ENCODE assay signal across 8 mouse cellular contexts in genomic region chr13:8785185-8785584, GRCm38 (mm10).
A peak's percentile ranks its signal among the peaks of the same experiment; 100 is the strongest.
DNase-seq lines count a peak whose midpoint lies in the region; ATAC-seq and TF ChIP-seq lines count a peak whose summit lies in the region.
"Had no signal": no experiment of that assay in that cellular context is flagged by ENCODE, and none has a peak within 500 bp of the region (broad histone marks: within the 10 kb centered on the region; RNA-seq: fewer than 3 reads in every experiment).

No protein-coding gene starts in this region.

- DNase-seq in WW6 (ENCODE audit: low read depth, low spot score), result peak; percentile 26
- peak; percentile 55 to 62 for DNase-seq in cerebellum, postnatal 36 days
- DNase-seq in frontal cortex, postnatal 25 days (ENCODE audit: low spot score in 2 of 2), result peak; percentile 43 to 54
- DNase-seq in layer of hippocampus, adult 11-12 months (ENCODE audit: low spot score), result peak; percentile 48
- peak; percentile 69 for DNase-seq in lung, postnatal 0 days (ENCODE audit: low spot score)
- DNase-seq in right cerebral cortex, adult 18-20 months, result peak; percentile 63

- 40% methylated on average over 9 of the region's 9 CpGs for WGBS in lung, postnatal 0 days

- no peaks in the 10 kb centered on the region for H3K36me3 ChIP-seq in E14TG2a.4 (ENCODE audit: insufficient read depth, low read length)
- no peaks in the 10 kb centered on the region for H3K36me3 ChIP-seq in lung, postnatal 0 days (ENCODE audit: insufficient read depth, low read length)

- TF ChIP-seq CTCF in E14TG2a.4 (conservative IDR thresholded peaks at IDR 0.05; ENCODE audit: low read length), result peak; percentile 76
- peak; percentile 83 for TF ChIP-seq CTCF in lung, postnatal 0 days (IDR thresholded peaks at IDR 0.05)

- H3K9me3 ChIP-seq in E14TG2a.4 (ENCODE audit: low read length), result no peaks in the 10 kb centered on the region
- H3K9me3 ChIP-seq in lung, postnatal 0 days (ENCODE audit: low read length), result no peaks in the 10 kb centered on the region

- no peak for TF ChIP-seq EP300 in lung, postnatal 0 days (IDR thresholded peaks at IDR 0.05)

- peaks cover 4% of the 10 kb centered on the region; the same call in 1 of the 2 replicates for H3K27me3 ChIP-seq in E14TG2a.4 (ENCODE audit: insufficient read depth, low read length)
- H3K27me3 ChIP-seq in lung, postnatal 0 days (replicated peaks; ENCODE audit: insufficient read depth, low read length), result no peaks in the 10 kb centered on the region

- ATAC-seq in lung, postnatal 0 days, result no peak

- H3K4me1 ChIP-seq in E14TG2a.4 (replicated peaks; ENCODE audit: low read depth, low read length), result no peaks in the 10 kb centered on the region
- H3K4me1 ChIP-seq in lung, postnatal 0 days (ENCODE audit: insufficient read depth, low read depth, low read length), result no peaks in the 10 kb centered on the region

- no peak overlapping the region for H3K9ac ChIP-seq in lung, postnatal 0 days (replicated peaks; ENCODE audit: low read depth)

- H3K27ac ChIP-seq in lung, postnatal 0 days (ENCODE audit: low read length), result no peak overlapping the region
- H3K27ac ChIP-seq: macrophage had no signal

- H3K4me2 ChIP-seq in lung, postnatal 0 days (replicated peaks; ENCODE audit: low read depth, low read length), result no peak overlapping the region

- H3K4me3 ChIP-seq in E14TG2a.4 (replicated peaks; ENCODE audit: low read length), result no peak overlapping the region
- no peak overlapping the region for H3K4me3 ChIP-seq in lung, postnatal 0 days (ENCODE audit: low read depth, low read length)
